Mouse (Mus musculus): ENCODE measurements around the gene Exoc3l4. TPM values are rescaled to one million over a fixed set of nuclear protein-coding genes. Genes with fewer than 3 reads are reported as not detected.

Exoc3l4 gene
- total RNA-seq, 1 experiment, result 5.6 TPM

- no peak overlapping the region for H3K9ac ChIP-seq (ENCODE audit: insufficient read depth, low read depth, low read length, poor library complexity, severe bottlenecking)
- H3K9me3 ChIP-seq (ENCODE audit: control insufficient read depth, insufficient read depth, low read depth, low read length), result no peaks in the 10 kb centered on the region
- peak overlapping the region in 1 of 2 experiments; percentile 1; a peak in 2 of 4 replicates for H3K4me3 ChIP-seq (ENCODE audit: insufficient read depth in 1 of 2, low read depth in 1 of 2, low read length in 2 of 2, poor library complexity in 1 of 2, severe bottlenecking in 1 of 2)
- TF ChIP-seq MAFK (IDR thresholded peaks at IDR 0.05; ENCODE audit: insufficient read depth, low read depth, low read length) (no peak), HCFC1 (IDR thresholded peaks at IDR 0.05; ENCODE audit: borderline replicate concordance, insufficient read depth, low read length) (no peak), ZNF384 (IDR thresholded peaks at IDR 0.05; ENCODE audit: low read depth, low read length) (no peak), CHD2 (IDR thresholded peaks at IDR 0.05; ENCODE audit: low read depth, low read length) (no peak), ZC3H11A (IDR thresholded peaks at IDR 0.05; ENCODE audit: borderline replicate concordance, low read depth, low read length) (no peak)
- H3K27ac ChIP-seq (ENCODE audit: insufficient read depth, low read depth, low read length, poor library complexity, severe bottlenecking), result no peak overlapping the region
- no peaks in the 10 kb centered on the region for H3K36me3 ChIP-seq (ENCODE audit: control insufficient read depth, insufficient read depth, low read length, poor library complexity, severe bottlenecking)
- in situ Hi-C loops (cut with MboI; ENCODE audit: low sequenced_read_pairs in 2 of 2, unreplicated experiment in 2 of 2), result no loop called here
- H3K4me1 ChIP-seq (ENCODE audit: control insufficient read depth in 2 of 2, insufficient read depth in 2 of 2, low read length in 2 of 2, poor library complexity in 1 of 2), result peaks cover 0 to 7% of the 10 kb centered on the region in 2 experiments; a peak in 1 of 4 replicates
- DNase-seq (ENCODE audit: low read depth, low spot score), result no peak
Measured at GRCm38 (mm10) chr12:111412581-111413284, 4.1 kb upstream of the Exoc3l4 start.

GRCm38 (mm10) chr12:111413300-111413699 is 3.5 kb upstream of the Exoc3l4 start:
- in situ Hi-C loops (cut with MboI; ENCODE audit: low sequenced_read_pairs in 2 of 2, unreplicated experiment in 2 of 2), result no loop called here
- Histone ChIP-seq H3K9ac (ENCODE audit: insufficient read depth, low read depth, low read length, poor library complexity, severe bottlenecking) (no peak overlapping the region), H3K4me3 (ENCODE audit: insufficient read depth in 1 of 2, low read depth in 1 of 2, low read length in 2 of 2, poor library complexity in 1 of 2, severe bottlenecking in 1 of 2) (peak overlapping the region in 1 of 2 experiments; percentile 1; a peak in 2 of 4 replicates), H3K9me3 (ENCODE audit: control insufficient read depth, insufficient read depth, low read depth, low read length) (no peaks in the 10 kb centered on the region), H3K27ac (ENCODE audit: insufficient read depth, low read depth, low read length, poor library complexity, severe bottlenecking) (no peak overlapping the region), H3K36me3 (ENCODE audit: control insufficient read depth, insufficient read depth, low read length, poor library complexity, severe bottlenecking) (no peaks in the 10 kb centered on the region), H3K4me1 (ENCODE audit: control insufficient read depth in 2 of 2, insufficient read depth in 2 of 2, low read length in 2 of 2, poor library complexity in 1 of 2) (peaks cover 0 to 8% of the 10 kb centered on the region in 2 experiments; a peak in 1 of 4 replicates)
- peak; percentile 80 for DNase-seq (ENCODE audit: low read depth, low spot score)
- TF ChIP-seq ZC3H11A (IDR thresholded peaks at IDR 0.05; ENCODE audit: borderline replicate concordance, low read depth, low read length), result peak; percentile 47; the same call in 1 of the 2 replicates
- no peak for TF ChIP-seq HCFC1 (IDR thresholded peaks at IDR 0.05; ENCODE audit: borderline replicate concordance, insufficient read depth, low read length)
- TF ChIP-seq ZNF384 (IDR thresholded peaks at IDR 0.05; ENCODE audit: low read depth, low read length), result peak; percentile 39; the same call in 1 of the 2 replicates

GRCm38 (mm10) chr12:111419918-111420317 is 3.1 kb downstream of the Exoc3l4 start:
- Histone ChIP-seq H3K36me3 (ENCODE audit: control insufficient read depth, insufficient read depth, low read length, poor library complexity, severe bottlenecking) (no peaks in the 10 kb centered on the region), H3K4me1 (ENCODE audit: control insufficient read depth in 2 of 2, insufficient read depth in 2 of 2, low read length in 2 of 2, poor library complexity in 1 of 2) (0 out of 4 replicates have a peak, but pooled peaks cover 0 to 3% of the 10 kb centered on the region in 2 experiments), H3K4me3 (ENCODE audit: insufficient read depth in 1 of 2, low read depth in 1 of 2, low read length in 2 of 2, poor library complexity in 1 of 2, severe bottlenecking in 1 of 2) (no peak overlapping the region), H3K9me3 (ENCODE audit: control insufficient read depth, insufficient read depth, low read depth, low read length) (no peaks in the 10 kb centered on the region), H3K27ac (ENCODE audit: insufficient read depth, low read depth, low read length, poor library complexity, severe bottlenecking) (no peak overlapping the region), H3K9ac (ENCODE audit: insufficient read depth, low read depth, low read length, poor library complexity, severe bottlenecking) (no peak overlapping the region)
- TF ChIP-seq ZNF384 (IDR thresholded peaks at IDR 0.05; ENCODE audit: low read depth, low read length) (no peak), CHD2 (IDR thresholded peaks at IDR 0.05; ENCODE audit: low read depth, low read length) (no peak), HCFC1 (IDR thresholded peaks at IDR 0.05; ENCODE audit: borderline replicate concordance, insufficient read depth, low read length) (no peak), ZC3H11A (IDR thresholded peaks at IDR 0.05; ENCODE audit: borderline replicate concordance, low read depth, low read length) (no peak), MAFK (IDR thresholded peaks at IDR 0.05; ENCODE audit: insufficient read depth, low read depth, low read length) (no peak)
- no peak for DNase-seq (ENCODE audit: low read depth, low spot score)
- in situ Hi-C loops (cut with MboI; ENCODE audit: low sequenced_read_pairs in 2 of 2, unreplicated experiment in 2 of 2), result no loop called here

DNA sequence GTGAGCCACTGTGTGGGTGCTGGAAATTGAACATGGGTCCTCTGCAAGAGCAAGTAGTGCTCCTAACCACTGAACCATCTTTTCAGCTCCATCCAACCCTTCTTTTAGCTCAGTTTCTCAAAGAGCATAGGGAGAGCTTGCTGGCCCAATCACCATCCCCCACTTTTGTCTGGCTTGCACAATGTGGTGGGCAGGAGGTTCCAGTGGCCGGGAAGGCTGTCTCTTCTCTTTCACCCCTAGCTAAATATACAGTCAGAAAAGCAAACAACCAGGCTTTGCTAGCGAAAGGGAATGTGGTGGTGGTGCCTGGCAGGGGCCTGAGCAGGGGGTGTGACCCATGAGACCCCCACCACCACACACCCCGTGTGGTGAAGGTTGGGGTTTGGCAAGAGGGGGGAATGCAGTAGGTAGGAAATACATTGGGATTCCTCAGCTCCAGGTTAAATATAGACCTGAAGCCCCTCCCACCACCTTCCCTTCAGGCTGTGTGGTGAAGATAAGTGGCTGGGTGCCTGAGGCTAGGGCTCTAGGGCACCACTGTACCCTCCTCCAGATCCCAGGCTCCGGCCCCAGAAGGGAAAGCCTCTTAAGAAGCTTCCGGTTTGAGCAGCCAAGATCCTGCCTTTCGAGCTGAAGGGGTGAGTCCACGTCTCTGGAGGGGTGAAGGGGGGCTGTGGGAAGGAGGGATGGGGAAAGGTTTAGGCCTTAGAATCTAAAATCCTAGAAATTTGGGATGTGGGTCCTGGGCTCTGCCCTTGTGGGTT is 4.3 kb downstream of the Exoc3l4 start:
- Histone ChIP-seq H3K9me3 (ENCODE audit: control insufficient read depth, insufficient read depth, low read depth, low read length) (no peaks in the 10 kb centered on the region), H3K4me1 (ENCODE audit: control insufficient read depth in 2 of 2, insufficient read depth in 2 of 2, low read length in 2 of 2, poor library complexity in 1 of 2) (peaks cover 0 to 3% of the 10 kb centered on the region in 2 experiments; a peak in 1 of 4 replicates), H3K9ac (ENCODE audit: insufficient read depth, low read depth, low read length, poor library complexity, severe bottlenecking) (no peak overlapping the region), H3K27ac (ENCODE audit: insufficient read depth, low read depth, low read length, poor library complexity, severe bottlenecking) (no peak overlapping the region), H3K4me3 (ENCODE audit: insufficient read depth in 1 of 2, low read depth in 1 of 2, low read length in 2 of 2, poor library complexity in 1 of 2, severe bottlenecking in 1 of 2) (no peak overlapping the region), H3K36me3 (ENCODE audit: control insufficient read depth, insufficient read depth, low read length, poor library complexity, severe bottlenecking) (no peaks in the 10 kb centered on the region)
- DNase-seq (ENCODE audit: low read depth, low spot score), result no peak
- no peak for TF ChIP-seq CHD2 (IDR thresholded peaks at IDR 0.05; ENCODE audit: low read depth, low read length)
- no peak for TF ChIP-seq HCFC1 (IDR thresholded peaks at IDR 0.05; ENCODE audit: borderline replicate concordance, insufficient read depth, low read length)
- no peak for TF ChIP-seq ZNF384 (IDR thresholded peaks at IDR 0.05; ENCODE audit: low read depth, low read length)
- no peak for TF ChIP-seq ZC3H11A (IDR thresholded peaks at IDR 0.05; ENCODE audit: borderline replicate concordance, low read depth, low read length)
- TF ChIP-seq MAFK (IDR thresholded peaks at IDR 0.05; ENCODE audit: insufficient read depth, low read depth, low read length), result no peak
- in situ Hi-C loops (cut with MboI; ENCODE audit: low sequenced_read_pairs in 2 of 2, unreplicated experiment in 2 of 2), result no loop called here

Measured in ES-E14 (cell line).